Mouse (Mus musculus): Measurements from ENCODE around the gene Adamtsl4.
"Not testable (repeated sequence)": the region's sequence is repeated elsewhere in the genome, so short reads cannot be mapped to it uniquely, and the experiment has no call there.

Adamtsl4 gene

GRCm38 (mm10) chr3:95676745-95677419 is 10.8 kb downstream of the Adamtsl4 start:
- DNase-seq (ENCODE audit: low spot score): peak; percentile 68

GRCm38 (mm10) chr3:95675301-95676092 is 12.2 kb downstream of the Adamtsl4 start:
- peak; percentile 59 for DNase-seq (ENCODE audit: low spot score)

GRCm38 (mm10) chr3:95674812-95675211 is 12.9 kb downstream of the Adamtsl4 start:
- no peak for DNase-seq (ENCODE audit: low spot score)

GRCm38 (mm10) chr3:95674236-95674635 is 13.5 kb downstream of the Adamtsl4 start:
- DNase-seq (ENCODE audit: low spot score): no peak

- no peak for DNase-seq (ENCODE audit: low spot score)
These were observed 14.0 kb downstream of the Adamtsl4 start for GRCm38 (mm10) chr3:95673707-95674211.

- DNase-seq (ENCODE audit: low spot score): no peak
These were observed 14.6 kb downstream of the Adamtsl4 start for GRCm38 (mm10) chr3:95672861-95673706.

GRCm38 (mm10) chr3:95672461-95672860 is 15.3 kb downstream of the Adamtsl4 start:
- DNase-seq (ENCODE audit: low spot score): no peak

GRCm38 (mm10) chr3:95671201-95671600 is 16.5 kb downstream of the Adamtsl4 start:
- DNase-seq (ENCODE audit: low spot score): no peak

GRCm38 (mm10) chr3:95670419-95670818 is 17.3 kb downstream of the Adamtsl4 start:
- DNase-seq (ENCODE audit: low spot score): not testable (repeated sequence)

GRCm38 (mm10) chr3:95669309-95669665 is 18.4 kb downstream of the Adamtsl4 start:
- no peak for DNase-seq (ENCODE audit: low spot score)

GRCm38 (mm10) chr3:95668589-95669308 is 19.0 kb downstream of the Adamtsl4 start:
- no peak for DNase-seq (ENCODE audit: low spot score)

GRCm38 (mm10) chr3:95668026-95668425 is 19.7 kb downstream of the Adamtsl4 start:
- no peak for DNase-seq (ENCODE audit: low spot score)

GRCm38 (mm10) chr3:95667521-95667920 is 20.2 kb downstream of the Adamtsl4 start:
- DNase-seq (ENCODE audit: low spot score): no peak

- no peak for DNase-seq (ENCODE audit: low spot score)
These were observed 21.4 kb downstream of the Adamtsl4 start for GRCm38 (mm10) chr3:95666124-95666844.

- no peak for DNase-seq (ENCODE audit: low spot score)
These were observed 22.8 kb downstream of the Adamtsl4 start for GRCm38 (mm10) chr3:95664940-95665352.

GRCm38 (mm10) chr3:95663969-95664608 is 23.6 kb downstream of the Adamtsl4 start:
- DNase-seq (ENCODE audit: low spot score): no peak

GRCm38 (mm10) chr3:95663486-95663885 is 24.2 kb downstream of the Adamtsl4 start:
- DNase-seq (ENCODE audit: low spot score): no peak

- DNase-seq (ENCODE audit: low spot score): no peak
These were observed 24.8 kb downstream of the Adamtsl4 start for GRCm38 (mm10) chr3:95662724-95663449.

- DNase-seq (ENCODE audit: low spot score): no peak
These were observed 25.6 kb downstream of the Adamtsl4 start for GRCm38 (mm10) chr3:95661945-95662715.

Measured in ovary, postnatal 14 days (tissue).